Mouse (Mus musculus) testis, adult 2 months (tissue): ENCODE results near the gene Sspo.

Source experiments
- CTCF ChIP-seq: fragments of 200-500 bp; IDR thresholded peaks from 2 replicates; pipeline ENCODE4 v1.5.1; 2012; ENCODE audit warnings: low read depth, mild to moderate bottlenecking, inconsistent platforms, low read length, moderate library complexity; ENCODE audit not compliant: control insufficient read depth, insufficient read depth, insufficient replicate concordance
- POLR2A ChIP-seq: fragments of 200-500 bp; IDR thresholded peaks from 2 replicates; pipeline ENCODE4 v1.6.1; 2012; ENCODE audit warnings: low read depth, mild to moderate bottlenecking, inconsistent platforms, low read length, moderate library complexity; ENCODE audit not compliant: control insufficient read depth

- TF ChIP-seq CTCF (no peak), POLR2A (0 out of 2 replicates have a peak, but pooled peaks have one; percentile 26)
Observed at GRCm38 (mm10) chr6:48443592-48444309, 4.3 kb upstream of the Sspo start.
